Mouse (Mus musculus) thymus, postnatal 4 days (tissue): ENCODE data around the gene Dctd.
"Not testable (repeated sequence)": the region's sequence is repeated elsewhere in the genome, so short reads cannot be mapped to it uniquely, and the experiment has no call there.

Source experiments
- DNase-seq: peaks from one replicate; pipeline ENCODE4 v3.0.0; 2021

Gene Dctd

GRCm38 (mm10) chr8:48146449-48146848 lies 47.6 kb downstream of the Dctd start:
- DNase-seq, result no peak

GRCm38 (mm10) chr8:48152062-48152738 lies 53.3 kb downstream of the Dctd start:
- no peak for DNase-seq

GRCm38 (mm10) chr8:48153360-48154121 lies 54.6 kb downstream of the Dctd start:
- DNase-seq, result no peak

GRCm38 (mm10) chr8:48157718-48158117 lies 58.8 kb downstream of the Dctd start:
- no peak for DNase-seq

- DNase-seq, result no peak
Measured at GRCm38 (mm10) chr8:48158560-48159217, 59.8 kb downstream of the Dctd start.

- no peak for DNase-seq
Measured at GRCm38 (mm10) chr8:48177406-48177805, 78.5 kb downstream of the Dctd start.

GRCm38 (mm10) chr8:48177876-48178275 lies 79.0 kb downstream of the Dctd start:
- no peak for DNase-seq

- no peak for DNase-seq
Measured at GRCm38 (mm10) chr8:48178993-48179392, 80.1 kb downstream of the Dctd start.

- not testable (repeated sequence) for DNase-seq
Measured at GRCm38 (mm10) chr8:48180146-48180545, 81.3 kb downstream of the Dctd start.

- no peak for DNase-seq
Measured at GRCm38 (mm10) chr8:48181000-48181399, 82.1 kb downstream of the Dctd start.

GRCm38 (mm10) chr8:48183758-48184157 lies 84.9 kb downstream of the Dctd start:
- no peak for DNase-seq

GRCm38 (mm10) chr8:48188586-48188985 lies 89.7 kb downstream of the Dctd start:
- DNase-seq, result no peak

GRCm38 (mm10) chr8:48195971-48196370 lies 97.1 kb downstream of the Dctd start:
- DNase-seq, result no peak

- no peak for DNase-seq
Measured at GRCm38 (mm10) chr8:48199171-48199570, 100.3 kb downstream of the Dctd start.

- DNase-seq, result no peak
Measured at GRCm38 (mm10) chr8:48202632-48203031, 103.7 kb downstream of the Dctd start.
